Mouse (Mus musculus): ENCODE results near the gene Fbxo22.
"Not testable (repeated sequence)": the region's sequence is repeated elsewhere in the genome, so short reads cannot be mapped to it uniquely, and the experiment has no call there.

The Fbxo22 gene

GRCm38 (mm10) chr9:55240852-55241251, 32.1 kb downstream of the Fbxo22 start:
- no peak for DNase-seq

GRCm38 (mm10) chr9:55241863-55242685, 33.3 kb downstream of the Fbxo22 start:
- peak; percentile 58 to 62 for DNase-seq

- no peak for DNase-seq
Observed at GRCm38 (mm10) chr9:55243280-55243679, 34.6 kb downstream of the Fbxo22 start.

- no peak for DNase-seq
Observed at GRCm38 (mm10) chr9:55244079-55244478, 35.4 kb downstream of the Fbxo22 start.

- DNase-seq: not testable (repeated sequence)
Observed at GRCm38 (mm10) chr9:55245057-55245750, 36.5 kb downstream of the Fbxo22 start.

GRCm38 (mm10) chr9:55246440-55246839, 37.7 kb downstream of the Fbxo22 start:
- no peak for DNase-seq

GRCm38 (mm10) chr9:55246918-55247317, 38.2 kb downstream of the Fbxo22 start:
- DNase-seq: no peak

- no peak for DNase-seq
Observed at GRCm38 (mm10) chr9:55248465-55248864, 39.7 kb downstream of the Fbxo22 start.

- DNase-seq: no peak
Observed at GRCm38 (mm10) chr9:55250595-55251247, 42.0 kb downstream of the Fbxo22 start.

- peak; percentile 15 to 17 for DNase-seq
Observed at GRCm38 (mm10) chr9:55252097-55252496, 43.4 kb downstream of the Fbxo22 start.

- DNase-seq: no peak
Observed at GRCm38 (mm10) chr9:55253849-55254248, 45.1 kb downstream of the Fbxo22 start.

- no peak for DNase-seq
Observed at GRCm38 (mm10) chr9:55255056-55255455, 46.3 kb downstream of the Fbxo22 start.

GRCm38 (mm10) chr9:55255604-55256003, 46.9 kb downstream of the Fbxo22 start:
- no peak for DNase-seq

GRCm38 (mm10) chr9:55257105-55257504, 48.4 kb downstream of the Fbxo22 start:
- no peak for DNase-seq

- DNase-seq: no peak
Observed at GRCm38 (mm10) chr9:55259741-55260140, 51.0 kb downstream of the Fbxo22 start.

- DNase-seq: no peak
Observed at GRCm38 (mm10) chr9:55264356-55265302, 55.9 kb downstream of the Fbxo22 start.

- no peak for DNase-seq
Observed at GRCm38 (mm10) chr9:55271960-55272560, 63.3 kb downstream of the Fbxo22 start.

- no peak for DNase-seq
Observed at GRCm38 (mm10) chr9:55273906-55274305, 65.2 kb downstream of the Fbxo22 start.
